8 mouse cellular contexts compared by ENCODE assay signal in genomic region chr3:24071169-24071797, GRCm38 (mm10).
DNase-seq lines count a peak whose midpoint lies in the region; ATAC-seq lines count a peak whose summit lies in the region.
"Had no signal": no experiment of that assay in that cellular context is flagged by ENCODE, and none has a peak within 500 bp of the region (broad histone marks: within the 10 kb centered on the region; RNA-seq: fewer than 3 reads in every experiment).

No protein-coding gene starts in this region.

- no peaks in the 10 kb centered on the region for H3K36me3 ChIP-seq in lung, embryonic 16.5 days (ENCODE audit: control insufficient read depth, insufficient read depth, low read length)
- H3K36me3 ChIP-seq: liver, embryonic 13.5 days had no signal

- H3K27me3 ChIP-seq in lung, embryonic 16.5 days (ENCODE audit: control insufficient read depth, insufficient read depth, low read depth, low read length) = no peaks in the 10 kb centered on the region
- H3K27me3 ChIP-seq: liver, embryonic 13.5 days had no signal

- H3K9ac ChIP-seq in lung, embryonic 16.5 days (ENCODE audit: low read length) = no peak overlapping the region
- H3K9ac ChIP-seq: liver, embryonic 13.5 days had no signal

- no peak overlapping the region for H3K4me3 ChIP-seq in lung, embryonic 16.5 days (ENCODE audit: low read length)
- H3K4me3 ChIP-seq: liver, embryonic 13.5 days had no signal

- H3K4me1 ChIP-seq in lung, embryonic 16.5 days (replicated peaks; ENCODE audit: control insufficient read depth, insufficient read depth, low read length) = peaks cover 7% of the 10 kb centered on the region
- H3K4me1 ChIP-seq: liver, embryonic 13.5 days had no signal

- peak overlapping the region; percentile 3; the same call in 1 of the 2 replicates for H3K4me2 ChIP-seq in lung, embryonic 16.5 days (ENCODE audit: low read depth, low read length)
- H3K4me2 ChIP-seq: liver, embryonic 13.5 days had no signal

- ATAC-seq in lung, embryonic 16.5 days (ENCODE audit: low read depth) = peak; percentile 94
- ATAC-seq in activated CD4-positive, CD25-positive, alpha-beta regulatory T cell, adult 4 months = no peak

- H3K9me3 ChIP-seq in lung, embryonic 16.5 days (ENCODE audit: control insufficient read depth, low read length) = no peaks in the 10 kb centered on the region
- H3K9me3 ChIP-seq: liver, embryonic 13.5 days had no signal

- H3K27ac ChIP-seq in lung, embryonic 16.5 days (ENCODE audit: low read length) = peak overlapping the region; percentile 75
- H3K27ac ChIP-seq: liver, embryonic 13.5 days had no signal

- peak; percentile 2 for DNase-seq in kidney, postnatal 14 days
- no peak for DNase-seq in kidney, adult 9 months
- peak; percentile 62 for DNase-seq in brain, adult 2 months (ENCODE audit: low read depth, low spot score)
- DNase-seq in heart, adult 9 months (ENCODE audit: low spot score in 2 of 2) = peak; percentile 10 to 44
- DNase-seq in spleen, adult 18-20 months = no peak
- DNase-seq: liver, embryonic 13.5 days had no signal

- WGBS in lung, embryonic 16.5 days = 44% methylated on average over 3 of the region's 3 CpGs

Comparison
In these comparisons a context has a peak if more than half of its experiments do, and no peak if none do; other contexts are left out.
1. DNase-seq: peak in kidney, postnatal 14 days (single experiment), brain, adult 2 months (single experiment) and heart, adult 9 months (2 of 2); none in kidney, adult 9 months (single experiment) and spleen, adult 18-20 months (0 of 2).